Mouse (Mus musculus) olfactory bulb, adult 2 months (tissue): ENCODE results near the gene Abca15.

Experiments used
- CTCF ChIP-seq: fragments of 200-500 bp; IDR thresholded peaks from 2 replicates; pipeline ENCODE4 v1.5.1; 2012; ENCODE audit warnings: low read depth, mild to moderate bottlenecking, low read length, moderate library complexity; ENCODE audit not compliant: insufficient read depth
- POLR2A ChIP-seq: fragments of 200-500 bp; IDR thresholded peaks from 2 replicates; pipeline ENCODE4 v1.6.1; 2012; ENCODE audit warnings: mild to moderate bottlenecking, low read depth, low read length, moderate library complexity; ENCODE audit not compliant: insufficient read depth

DNA sequence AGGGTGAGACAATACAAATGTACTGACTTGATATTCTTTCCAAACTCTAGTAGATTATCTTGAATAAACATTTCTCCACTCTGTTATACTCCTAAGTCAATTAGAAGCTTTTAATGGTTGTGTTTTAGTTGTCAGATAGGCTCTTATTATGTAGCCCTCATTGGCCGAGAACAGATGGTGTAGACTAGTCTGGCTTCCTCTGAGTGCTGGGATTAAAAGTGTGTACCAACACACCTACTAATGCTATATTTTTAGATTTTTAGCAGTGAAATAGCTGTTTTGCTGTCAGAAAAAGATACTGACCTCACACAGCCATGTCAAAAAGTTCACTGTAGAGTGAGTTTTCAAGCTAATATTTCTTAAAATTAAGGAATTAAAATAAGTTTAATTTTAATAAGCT is 83.9 kb downstream of the Abca15 start:
- TF ChIP-seq POLR2A = no peak
- no peak for TF ChIP-seq CTCF
